Mouse (Mus musculus): ENCODE results near the gene Hoxa1.

The Hoxa1 gene

DNA sequence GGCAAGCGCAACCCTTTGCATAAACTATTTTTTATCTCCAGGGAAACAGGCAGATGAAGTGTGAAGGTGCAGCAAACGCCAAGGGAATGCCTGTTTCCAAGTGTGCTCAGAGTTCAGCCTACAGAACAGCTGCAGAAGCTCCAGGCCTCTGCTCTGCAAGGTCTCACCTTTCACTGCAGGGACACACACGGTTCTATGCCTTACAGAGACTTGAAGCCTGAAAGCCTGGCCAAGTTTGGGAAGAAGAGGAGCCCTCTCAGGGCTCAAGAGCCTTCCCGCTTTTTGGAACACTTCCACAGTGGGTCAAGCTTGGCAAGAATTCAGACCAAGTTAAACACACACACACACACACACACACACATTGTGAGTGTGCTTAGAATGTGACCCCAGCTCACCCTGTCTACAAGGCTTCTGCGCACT is 31.1 kb upstream of the Hoxa1 start:
- no peak for DNase-seq

DNA sequence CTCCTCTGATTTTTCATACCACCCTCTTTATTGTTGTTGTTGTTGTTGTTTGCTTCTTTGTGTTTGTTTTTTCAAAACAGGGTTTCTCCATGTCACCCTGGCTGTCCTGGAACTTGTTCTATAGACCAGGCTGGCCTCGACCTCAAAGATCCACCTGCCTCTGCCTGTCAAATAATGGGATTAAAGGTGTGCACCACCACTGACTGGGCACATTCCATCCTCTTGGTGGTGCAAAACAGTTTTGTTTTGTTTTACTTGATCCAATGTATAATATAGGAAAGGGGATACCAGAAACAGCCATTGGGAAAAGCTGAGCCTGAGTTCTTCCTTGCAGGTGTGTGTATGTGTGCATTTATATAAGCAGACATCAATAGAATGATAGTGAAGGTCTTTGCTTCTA is 28.4 kb upstream of the Hoxa1 start:
- DNase-seq, result no peak

DNA sequence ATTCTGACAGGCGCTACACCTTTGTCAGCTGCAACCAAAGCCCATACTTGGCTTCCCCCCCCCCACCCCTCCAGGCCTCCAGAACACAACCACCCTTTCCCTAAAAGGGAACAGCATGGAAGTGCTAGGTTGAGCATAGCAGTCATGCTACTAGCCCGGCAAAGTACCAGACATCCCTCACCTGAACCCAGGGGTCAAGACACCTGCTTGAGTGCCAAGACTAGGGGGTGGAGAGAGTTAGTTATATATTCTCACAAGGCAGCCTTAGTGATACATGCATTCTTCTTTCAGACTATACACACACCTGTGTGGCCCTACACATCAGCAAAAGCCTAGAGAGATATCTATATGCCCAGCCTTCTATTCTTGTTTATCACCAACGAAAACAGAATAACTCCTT is 27.7 kb upstream of the Hoxa1 start:
- no peak for DNase-seq

DNA sequence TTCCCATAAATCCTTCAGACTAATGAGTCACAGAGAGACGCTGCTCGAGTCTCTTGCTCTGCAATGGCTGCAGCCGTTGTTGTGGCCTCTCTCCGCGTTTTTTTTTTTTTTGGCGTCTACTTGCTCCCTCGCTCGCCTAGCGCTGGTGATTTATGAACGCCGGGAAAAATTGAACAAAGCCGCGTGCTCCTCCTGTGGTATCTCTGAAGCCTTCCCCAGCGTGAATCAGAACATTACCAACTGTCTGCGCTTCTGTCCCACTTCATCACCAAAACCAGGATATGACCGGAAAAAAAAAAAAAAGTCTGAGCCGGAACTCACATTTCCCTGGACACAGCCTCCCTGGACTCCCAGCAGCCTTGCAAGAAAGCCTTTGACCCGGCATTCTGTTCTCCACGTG is 27.1 kb upstream of the Hoxa1 start:
- DNase-seq, result no peak

DNA sequence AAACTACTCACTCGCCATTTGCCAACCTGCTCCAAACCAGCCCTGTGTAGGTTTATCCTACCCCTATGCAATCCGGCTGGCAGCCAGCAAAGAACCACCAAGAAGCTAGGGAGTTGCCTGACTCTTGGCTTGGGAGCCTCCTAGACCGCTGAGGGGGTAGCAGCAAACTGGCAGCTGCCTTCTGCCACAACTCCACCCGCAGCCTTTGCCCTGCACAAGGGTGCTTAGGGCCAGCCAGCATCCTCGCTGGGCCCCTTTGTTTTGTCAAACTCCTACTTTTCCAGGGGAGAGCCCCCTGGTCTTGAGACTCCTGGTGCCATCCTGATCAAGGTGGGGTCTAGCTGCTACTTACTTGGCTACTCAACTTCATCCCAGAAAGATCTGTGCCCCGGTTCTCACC is 26.6 kb upstream of the Hoxa1 start:
- DNase-seq, result no peak

DNA sequence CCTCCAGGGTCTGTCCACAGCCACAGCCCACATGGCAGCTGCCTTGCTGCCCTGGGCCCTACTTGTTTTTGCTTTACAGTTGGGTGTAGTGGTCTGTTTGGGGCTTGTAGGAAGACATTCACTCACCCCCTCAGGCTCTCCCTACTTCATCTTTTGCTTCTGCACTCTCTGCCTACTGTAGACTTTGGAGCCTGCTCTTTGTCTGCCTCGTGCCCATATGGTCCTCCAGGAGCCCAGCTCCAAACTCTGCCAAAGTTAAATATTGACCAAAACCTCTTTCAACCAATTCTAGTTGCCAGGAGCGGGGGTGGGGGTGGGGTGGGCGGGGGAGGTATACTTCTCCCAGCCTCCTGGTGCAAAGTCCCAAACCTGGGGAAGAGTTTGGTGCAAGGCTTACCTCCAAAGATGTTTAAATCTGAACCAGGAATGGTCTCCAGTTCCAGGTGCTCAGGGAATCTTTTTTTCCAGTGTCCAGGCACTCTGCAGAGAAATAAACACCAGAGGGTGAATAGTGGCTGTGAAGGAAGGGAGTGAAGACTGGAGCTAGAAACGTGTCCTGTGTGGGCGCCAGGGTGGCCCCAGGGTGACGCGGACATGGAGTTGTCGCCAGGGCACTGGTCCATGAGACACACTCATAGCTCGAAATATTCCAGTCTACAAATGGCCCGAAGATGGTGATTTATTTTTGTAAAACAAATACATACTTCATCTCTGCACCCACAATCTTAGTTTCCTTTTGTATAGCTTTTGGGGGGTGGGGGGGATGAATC is 25.4 kb upstream of the Hoxa1 start:
- no peak for DNase-seq

DNA sequence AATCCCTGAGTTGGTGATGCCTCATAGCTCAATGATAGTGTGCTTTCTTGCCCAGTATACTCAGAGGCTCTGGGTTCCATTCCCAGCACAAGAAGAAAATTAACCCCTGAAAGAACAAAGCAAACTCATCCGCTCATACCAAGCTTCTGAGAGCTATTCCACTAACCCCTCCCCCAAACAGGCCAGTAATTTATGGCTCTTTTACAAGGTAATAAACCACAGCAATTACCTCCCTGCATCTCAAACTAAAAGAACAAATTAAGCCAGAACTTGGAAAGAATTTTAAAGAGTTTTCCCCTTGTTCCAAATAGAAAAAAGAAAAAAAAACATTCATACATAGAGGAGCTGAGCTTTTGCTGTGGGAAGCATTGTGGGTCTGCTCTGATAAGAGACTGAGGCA is 24.7 kb upstream of the Hoxa1 start:
- no peak for DNase-seq

DNA sequence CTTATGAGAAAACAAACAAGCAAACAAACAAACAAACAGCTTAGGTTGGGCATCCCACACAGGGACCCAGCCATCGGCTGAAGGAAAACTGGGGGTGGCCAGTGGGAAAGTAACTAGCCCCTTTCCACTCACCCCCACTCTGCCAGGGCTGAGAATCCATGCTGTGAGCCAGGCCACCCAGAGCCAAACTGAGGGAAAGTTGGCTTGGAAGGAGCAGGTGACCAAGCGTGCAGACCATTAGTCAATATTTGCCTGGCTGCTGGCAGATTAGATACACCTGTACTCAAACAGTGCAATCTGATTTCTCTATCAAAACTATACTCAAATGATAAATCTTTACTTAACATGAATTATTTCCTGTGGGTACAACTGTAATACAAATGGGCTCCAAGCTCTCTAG is 23.9 kb upstream of the Hoxa1 start:
- no peak for DNase-seq

DNA sequence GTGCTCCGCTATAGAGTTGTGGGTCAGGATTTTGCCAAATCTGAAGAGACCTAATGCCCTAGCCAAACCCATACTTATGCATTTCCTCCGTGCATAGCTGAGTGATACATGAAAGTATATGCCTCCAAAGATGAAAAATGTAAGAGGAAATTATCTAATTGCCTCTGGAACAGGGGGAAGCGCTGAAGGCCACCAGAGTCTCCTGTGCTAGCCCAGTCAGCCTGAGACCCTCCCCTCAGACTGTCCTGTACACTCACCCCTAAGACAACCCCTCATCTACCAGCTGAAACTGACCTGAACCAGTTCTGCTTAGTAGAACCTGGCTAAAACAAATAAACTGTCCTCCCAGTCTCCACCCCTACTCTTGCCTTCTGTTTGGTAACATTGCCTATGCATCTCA is 22.6 kb upstream of the Hoxa1 start:
- DNase-seq, result no peak

DNA sequence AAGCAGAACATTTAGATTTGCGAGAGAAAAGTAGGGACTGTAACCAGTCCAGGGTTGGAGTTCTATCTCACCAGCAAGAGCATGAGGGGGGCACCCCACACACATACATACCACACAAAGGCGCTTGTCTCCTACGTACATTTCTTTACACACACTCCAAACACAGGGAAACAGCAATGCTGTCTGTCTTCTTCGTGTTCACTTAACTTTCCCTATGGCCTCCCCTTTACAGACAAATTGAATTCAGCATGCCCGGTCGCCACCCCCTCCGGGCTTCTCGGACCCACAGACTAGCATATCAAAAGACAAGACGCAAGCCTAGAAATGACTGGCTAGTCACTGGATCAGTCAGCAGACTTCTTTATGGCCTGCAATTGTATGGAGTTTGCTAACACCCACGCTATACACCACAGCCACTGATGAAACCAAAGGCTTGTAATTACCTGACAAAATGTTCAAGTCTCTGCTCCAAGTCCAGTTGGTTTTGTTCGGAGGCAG is 22.1 kb upstream of the Hoxa1 start:
- DNase-seq, result no peak

DNA sequence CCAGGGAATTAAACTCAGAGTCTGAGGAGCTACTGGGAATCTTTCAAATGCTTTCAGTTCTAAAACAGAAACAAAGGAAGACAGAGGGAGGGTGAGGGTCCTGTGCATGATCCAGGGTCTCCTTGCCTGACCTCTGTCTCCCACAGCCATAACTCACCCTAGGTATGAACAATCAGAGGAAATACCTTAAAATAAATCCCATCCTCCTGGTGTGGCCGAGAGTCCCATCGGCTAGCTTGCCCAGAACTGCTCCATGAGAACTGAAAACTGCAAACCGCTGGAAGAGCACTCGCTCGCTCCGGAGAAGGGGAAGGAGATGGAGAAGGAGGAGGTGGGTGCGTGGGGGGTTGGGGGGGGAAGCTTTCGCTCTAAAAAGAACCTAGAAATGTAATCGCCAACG is 21.6 kb upstream of the Hoxa1 start:
- DNase-seq, result no peak

DNA sequence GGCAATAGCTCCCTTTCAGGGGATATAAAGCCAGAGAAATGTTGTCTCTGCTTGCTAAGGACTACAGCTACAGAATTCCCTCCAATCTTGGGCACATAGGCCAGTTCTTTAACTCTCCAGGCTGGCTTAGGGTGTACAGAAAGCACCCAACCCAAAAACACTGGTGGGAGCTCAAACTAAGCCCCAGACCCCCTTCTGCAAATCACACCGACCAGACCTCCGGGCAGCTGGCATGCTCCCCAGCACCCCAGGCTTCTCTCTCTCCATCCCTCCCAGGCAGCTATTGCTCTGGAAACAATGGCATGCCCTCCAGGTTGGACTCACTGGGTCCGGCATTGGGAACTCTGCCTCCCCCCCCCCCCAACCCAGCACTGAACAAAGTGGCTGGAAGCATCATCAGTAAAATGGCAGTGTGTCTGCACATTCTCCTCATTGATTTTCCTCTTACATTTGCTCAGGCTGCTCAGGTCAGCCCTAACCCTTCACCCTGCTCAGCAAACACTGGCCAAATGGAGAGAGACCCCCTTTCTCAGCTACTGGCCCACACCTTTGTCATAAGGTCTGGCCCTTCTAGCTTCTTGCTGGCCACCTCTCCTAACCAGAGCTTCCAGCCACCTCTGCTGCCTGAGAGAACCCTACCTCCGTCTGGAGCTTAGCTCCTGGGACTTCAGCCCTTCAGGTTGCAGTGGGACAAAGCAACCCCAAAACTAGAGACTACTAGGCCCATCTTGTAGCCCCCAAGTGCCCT is 21.0 kb upstream of the Hoxa1 start:
- DNase-seq, result no peak

DNA sequence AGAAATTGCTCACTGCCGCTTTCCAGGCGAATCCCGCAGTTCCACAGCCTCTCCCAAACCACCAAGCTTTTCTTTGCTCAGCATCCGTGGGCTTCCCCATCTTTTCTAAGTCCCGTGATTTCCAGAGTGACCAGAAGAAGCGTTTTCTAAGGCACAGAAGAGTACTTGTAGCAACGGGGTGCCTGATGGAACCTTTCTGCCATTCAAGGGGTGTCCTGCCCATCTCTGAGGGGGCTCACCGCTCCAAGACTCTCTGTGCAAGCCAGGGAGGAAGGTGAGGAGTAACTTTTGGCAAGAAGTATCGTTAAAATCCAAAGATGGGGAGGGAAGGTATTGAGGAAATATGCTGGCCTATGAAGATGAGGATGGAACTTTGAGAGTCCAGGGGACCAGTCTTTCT is 19.7 kb upstream of the Hoxa1 start:
- no peak for DNase-seq

DNA sequence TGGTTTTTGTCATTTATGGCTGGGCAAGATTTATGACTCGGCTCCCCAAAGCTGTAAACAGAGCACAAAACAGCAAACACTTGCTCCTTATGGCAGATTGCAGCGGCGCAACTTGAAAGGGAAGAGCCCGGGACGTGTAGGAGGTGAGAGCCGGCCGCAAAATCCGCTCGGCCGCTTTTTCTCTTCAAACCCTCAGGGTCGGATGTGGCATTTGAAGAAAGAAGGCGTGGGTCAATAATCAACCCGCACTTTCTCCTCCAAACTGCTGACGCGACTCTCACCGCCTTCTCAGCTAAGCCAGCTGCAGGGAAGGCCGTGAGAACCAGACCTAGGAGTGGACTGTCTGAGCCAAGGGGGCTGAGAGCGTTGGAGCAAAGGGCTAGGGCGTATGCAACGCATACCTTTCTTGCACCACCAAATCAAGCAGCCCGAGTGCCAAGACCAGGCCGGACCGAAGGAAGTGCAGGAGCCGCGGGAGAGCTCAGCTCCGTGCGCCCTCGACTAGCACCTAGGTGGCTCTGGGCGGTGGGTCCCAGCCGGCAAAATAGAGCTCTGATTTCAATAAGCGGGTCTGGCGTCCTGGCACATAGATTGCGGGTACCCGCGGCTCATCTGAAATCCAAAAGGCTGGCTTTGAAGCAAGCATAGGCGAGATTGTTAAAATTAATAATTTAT is 19.1 kb upstream of the Hoxa1 start, which contains the start of gene 5730596B20Rik:
Gene 5730596B20Rik (plus strand): TSS at position 438 of the 675 bp plus-strand sequence.
- no peak for DNase-seq

DNA sequence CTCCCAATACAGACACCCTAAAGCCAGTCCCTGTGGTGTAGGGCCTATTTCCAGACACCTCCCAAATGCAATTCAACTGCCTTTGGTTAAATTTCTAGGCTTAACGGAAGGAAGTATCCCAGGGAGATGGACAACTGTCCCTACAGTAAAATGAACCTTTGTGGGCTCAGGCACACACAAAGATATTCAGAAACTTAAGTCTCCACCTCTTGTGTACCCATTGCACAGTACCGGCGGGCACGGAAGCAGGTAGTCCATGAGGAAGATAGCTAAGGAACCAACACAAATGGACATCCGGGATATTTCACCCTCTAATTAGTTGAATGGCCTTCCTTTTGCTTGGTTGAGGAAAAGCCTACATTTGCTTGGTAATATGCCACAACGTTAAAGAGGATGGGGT is 18.3 kb upstream of the Hoxa1 start:
- DNase-seq, result no peak

DNA sequence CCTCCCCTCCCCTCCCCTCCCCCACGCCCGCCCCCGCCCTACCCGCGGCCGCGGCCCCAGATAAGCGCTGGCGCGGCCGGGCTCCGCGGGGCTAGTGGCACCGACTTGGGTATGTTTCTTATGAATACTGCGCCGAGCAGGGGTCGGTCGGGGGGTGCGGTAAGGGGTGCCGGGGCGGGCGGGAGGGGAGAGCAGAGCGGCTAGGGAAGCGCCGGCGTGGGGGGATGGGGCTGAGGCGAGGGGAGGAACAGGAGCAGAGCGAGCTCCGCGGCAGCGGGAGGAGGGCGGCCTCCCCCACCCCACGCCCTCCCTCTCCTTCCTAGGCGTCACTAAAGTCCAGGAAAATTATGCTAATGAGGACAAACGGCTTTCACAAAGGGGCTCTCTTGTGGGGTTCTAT is 17.7 kb upstream of the Hoxa1 start:
- DNase-seq, result no peak

DNA sequence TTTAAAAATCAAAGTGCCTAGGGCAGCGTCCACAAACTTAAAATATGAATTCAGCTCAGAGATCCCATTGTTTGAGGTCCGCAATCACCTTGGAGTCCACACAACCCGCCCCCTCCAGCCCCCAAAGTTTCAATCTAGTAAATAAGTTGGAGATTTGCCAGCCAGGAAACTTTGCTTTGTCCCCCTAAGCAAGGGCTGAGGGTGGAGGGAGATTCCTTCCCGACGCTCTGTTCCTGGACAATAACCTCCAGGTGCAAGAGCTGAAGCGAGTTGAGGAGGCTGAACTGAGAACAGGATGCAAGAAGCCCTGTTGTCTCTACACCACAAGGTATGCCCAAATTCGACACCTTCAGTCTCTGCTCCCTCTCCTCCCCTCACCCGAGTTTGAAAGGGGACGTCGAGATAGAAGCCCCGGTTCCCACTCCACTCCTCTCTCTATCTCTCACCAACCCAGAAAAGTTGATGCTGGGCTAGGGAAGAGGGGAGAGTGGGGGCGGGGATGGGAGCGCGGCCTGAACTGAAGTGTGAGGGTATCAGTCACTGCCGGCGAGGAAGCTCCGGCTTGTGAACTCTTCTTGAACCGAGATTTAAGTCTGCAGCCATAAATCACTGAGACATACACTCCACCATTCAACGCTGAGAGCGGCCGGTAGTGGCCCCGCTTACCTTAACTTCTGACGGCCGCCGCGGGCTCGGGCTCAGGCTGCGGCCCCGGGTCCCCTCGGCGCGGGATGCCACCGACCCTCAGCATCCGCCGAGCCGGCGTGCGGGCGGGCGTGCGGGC is 17.0 kb upstream of the Hoxa1 start:
- no peak for DNase-seq

DNA sequence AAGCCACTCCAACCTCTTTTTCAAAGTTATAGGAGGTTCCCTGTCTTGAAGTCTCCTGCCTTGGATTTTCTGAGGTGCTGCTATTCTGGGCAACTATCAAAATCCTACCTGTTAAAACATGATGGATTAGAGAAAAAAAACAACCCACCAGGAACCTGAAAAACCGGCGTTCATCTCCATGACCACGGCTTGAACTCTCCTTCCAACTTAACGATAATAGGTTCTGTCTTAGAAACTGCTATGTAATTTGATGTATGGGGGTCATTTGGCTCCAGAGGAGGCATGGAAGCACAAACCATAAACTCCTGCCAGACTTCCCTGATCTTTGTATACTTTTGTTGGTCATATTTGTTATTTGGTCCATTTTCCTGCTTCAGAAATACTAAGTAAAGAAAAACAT is 15.5 kb upstream of the Hoxa1 start:
- no peak for DNase-seq

DNA sequence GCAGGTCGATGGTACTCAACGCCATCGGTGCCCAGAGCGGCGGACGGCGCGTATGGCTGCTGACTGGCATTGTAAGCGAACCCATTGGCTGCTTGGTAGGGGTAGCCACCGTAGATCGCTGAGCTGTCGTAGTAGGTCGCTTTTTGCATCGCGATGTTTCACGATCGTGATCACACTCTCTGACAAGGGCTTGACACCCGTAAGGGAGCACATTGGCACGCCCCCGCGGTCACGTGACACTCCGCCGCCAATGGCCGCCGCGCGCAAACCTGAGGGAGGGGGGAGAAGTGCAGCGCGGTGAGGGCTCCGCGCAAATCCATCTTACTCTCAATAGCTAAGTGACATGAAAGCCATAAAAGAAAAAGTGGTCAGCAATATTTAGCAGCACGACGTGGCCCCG is 14.4 kb upstream of the Hoxa1 start:
- DNase-seq, result no peak

DNA sequence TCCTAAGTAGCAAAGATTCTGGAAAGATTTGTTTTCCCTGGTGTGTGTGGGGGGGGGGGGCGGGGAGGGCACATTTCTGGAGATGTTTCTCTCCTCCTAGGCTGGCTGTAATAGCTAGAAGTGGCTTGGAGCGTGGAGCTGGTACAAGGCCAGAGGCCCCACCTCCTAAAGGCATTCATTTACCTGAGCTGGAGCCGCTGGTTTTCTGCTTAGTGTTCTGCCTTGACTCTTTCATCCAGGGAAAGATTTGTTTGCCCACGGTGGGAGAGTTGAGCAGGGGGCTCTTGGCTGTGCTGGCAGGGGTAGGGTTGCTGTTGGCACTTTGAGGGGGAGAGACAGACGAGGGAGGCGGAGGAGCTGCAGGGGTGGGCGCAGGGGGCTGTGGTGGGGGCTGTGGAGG is 13.8 kb upstream of the Hoxa1 start:
- DNase-seq, result no peak

DNA sequence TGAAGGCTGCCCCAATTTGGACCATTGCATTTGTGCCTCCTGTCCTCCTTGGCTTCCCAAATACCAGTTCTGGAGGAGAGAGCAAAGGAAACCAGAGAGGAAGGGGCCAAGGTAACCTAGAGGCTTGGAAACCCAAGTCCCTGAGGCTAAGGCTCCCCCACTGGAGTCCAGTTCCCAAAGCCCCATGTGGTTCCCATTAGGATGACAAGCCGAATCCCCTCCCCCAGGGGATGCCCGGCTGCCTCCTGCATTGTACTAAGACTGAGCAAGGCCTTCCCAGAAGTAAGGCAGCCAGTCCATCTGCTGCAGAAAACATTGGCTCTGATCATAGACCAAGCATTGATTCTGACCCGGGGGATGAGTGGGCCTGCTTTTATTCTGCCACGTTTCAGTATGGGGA is 13.2 kb upstream of the Hoxa1 start:
- no peak for DNase-seq

DNA sequence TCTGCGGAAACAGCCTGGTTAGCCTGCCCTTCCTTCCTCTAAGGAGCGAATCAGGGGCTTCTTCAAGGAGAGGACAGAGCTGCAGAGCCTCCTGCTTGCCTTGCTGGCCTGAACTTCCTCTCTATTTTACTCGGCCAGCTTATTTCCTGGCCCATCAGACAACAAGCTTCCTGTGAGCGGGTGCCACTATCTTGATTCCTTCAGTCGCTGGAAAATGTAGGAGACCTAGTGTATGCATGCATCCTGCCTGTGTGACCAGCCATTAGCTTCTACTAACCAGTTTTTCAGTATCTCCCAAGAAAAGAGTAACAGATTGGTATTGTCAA is 12.7 kb upstream of the Hoxa1 start:
- no peak for DNase-seq
